Mouse (Mus musculus) heart, postnatal 0 days (tissue): ENCODE results near the gene Fam129c. TPM values are rescaled to one million over a fixed set of nuclear protein-coding genes. Genes with fewer than 3 reads are reported as not detected.

Experiments
- ATAC-seq: fragments of 200-750 bp; cut with Nextera tagmentation; 2 replicates; pipeline ENCODE4 v1.8.0; 2017; ENCODE audit warnings: low read depth, moderate number of reproducible peaks, moderate library complexity; ENCODE audit not compliant: insufficient read depth
- DNase-seq: peaks from one replicate; pipeline ENCODE4 v3.0.0-alpha.2; 2016; ENCODE audit warnings: low spot score
- H3K27ac ChIP-seq: fragments of 300-500 bp; sonication (generic); 2 replicates; pipeline ENCODE4 v1.5.1; 2014; ENCODE audit warnings: low read depth, mild to moderate bottlenecking
- H3K27me3 ChIP-seq: fragments of 300-500 bp; sonication (generic); 2 replicates; pipeline ENCODE4 v1.6.1; 2014; ENCODE audit warnings: low read length, mixed read lengths; ENCODE audit not compliant: control insufficient read depth, insufficient read depth
- H3K36me3 ChIP-seq: fragments of 300-500 bp; sonication (generic); replicated peaks from 2 replicates; pipeline ENCODE4 v1.6.1; 2014; ENCODE audit warnings: low read length, mixed read lengths; ENCODE audit not compliant: control insufficient read depth, insufficient read depth
- H3K4me1 ChIP-seq: fragments of 300-500 bp; sonication (generic); 2 replicates; pipeline ENCODE4 v1.6.1; 2014; ENCODE audit warnings: antibody characterized with exemption; ENCODE audit not compliant: control insufficient read depth, insufficient read depth
- H3K4me2 ChIP-seq: fragments of 300-500 bp; sonication (generic); 2 replicates; pipeline ENCODE4 v1.6.1; 2014; ENCODE audit warnings: low read depth, mild to moderate bottlenecking, low read length, moderate library complexity
- H3K4me3 ChIP-seq: fragments of 300-500 bp; sonication (generic); 2 replicates; pipeline ENCODE4 v1.5.1; 2014; ENCODE audit warnings: low read depth, low read length
- H3K9ac ChIP-seq: fragments of 300-500 bp; sonication (generic); replicated peaks from 2 replicates; pipeline ENCODE4 v1.6.1; 2014; ENCODE audit warnings: low read depth, low read length, mixed read lengths
- H3K9me3 ChIP-seq: fragments of 300-500 bp; sonication (generic); replicated peaks from 2 replicates; pipeline ENCODE4 v1.6.1; 2016; ENCODE audit warnings: low read length; ENCODE audit not compliant: control insufficient read depth
- CTCF ChIP-seq: IDR thresholded peaks from 2 replicates; pipeline ENCODE4 v1.5.1; 2016; ENCODE audit warnings: antibody characterized with exemption, control low read depth, low read depth
- EP300 ChIP-seq: IDR thresholded peaks from 2 replicates; pipeline ENCODE4 v1.6.1; 2016; ENCODE audit warnings: antibody characterized with exemption, low read depth
- WGBS: fragments of 180-500 bp; shearing (Covaris S2); extraction: QIAGEN DNeasy Blood & Tissue Kit; methylation state at CpG from one replicate; pipeline ENCODE4 v1.1.7; 2014; 5-methylcytosine and 5-hydroxymethylcytosine counted together
- polyA plus RNA-seq: library from polyadenylated mRNA; unstranded; fragments of >200 nt; fragmentation: Nextera tagmentation; extraction: Ambion mirVana; gene quantifications from 2 replicates; pipeline ENCODE4 v1.2.1, GENCODE M21; 2015
- total RNA-seq: library from RNA; depleted of rRNA; stranded (reverse); fragments of >200 nt; gene quantifications from 2 replicates; pipeline ENCODE4 v1.2.3, GENCODE M21; 2014; ENCODE audit warnings: low replicate concordance

Fam129c gene
- total and polyA plus RNA-seq, 2 experiments from 2014 or later: 0.59 to 12.6 TPM

- DNase-seq (no peak), ATAC-seq (no peak)
- no peak overlapping the region for H3K27ac ChIP-seq
- peaks cover 43% of the 10 kb centered on the region for H3K27me3 ChIP-seq
- 61% methylated on average over 2 of the region's 2 CpGs for WGBS
- H3K4me3 ChIP-seq: no peak overlapping the region
- H3K36me3 ChIP-seq: no peaks in the 10 kb centered on the region
- peaks cover 22% of the 10 kb centered on the region for H3K4me1 ChIP-seq
- no peaks in the 10 kb centered on the region for H3K9me3 ChIP-seq
- H3K4me2 ChIP-seq: no peak overlapping the region
- H3K9ac ChIP-seq: no peak overlapping the region
- TF ChIP-seq EP300 (no peak), CTCF (no peak)
Observed at GRCm38 (mm10) chr8:71631897-71632296, 34.4 kb downstream of the Fam129c start.

GRCm38 (mm10) chr8:71633164-71633563, 35.7 kb downstream of the Fam129c start:
- TF ChIP-seq CTCF: peak; percentile 40
- TF ChIP-seq EP300: no peak

GRCm38 (mm10) chr8:71633981-71634667, 36.7 kb downstream of the Fam129c start:
- no peaks in the 10 kb centered on the region for H3K36me3 ChIP-seq
- peak overlapping the region; percentile 19 for H3K4me2 ChIP-seq
- H3K9ac ChIP-seq: no peak overlapping the region
- WGBS: 4% methylated on average over 26 of the region's 26 CpGs
- H3K9me3 ChIP-seq: no peaks in the 10 kb centered on the region
- TF ChIP-seq CTCF: no peak
- TF ChIP-seq EP300: no peak
- peaks cover 14% of the 10 kb centered on the region for H3K4me1 ChIP-seq
- no peak overlapping the region for H3K27ac ChIP-seq
- H3K4me3 ChIP-seq: no peak overlapping the region
- ATAC-seq (no peak), DNase-seq (no peak)
- peaks cover 43% of the 10 kb centered on the region for H3K27me3 ChIP-seq

More at GRCm38 (mm10) chr8:71633164-71633563, 35.7 kb downstream of the Fam129c start:
- Histone ChIP-seq H3K9me3 (no peaks in the 10 kb centered on the region), H3K27me3 (peaks cover 43% of the 10 kb centered on the region), H3K4me1 (peaks cover 22% of the 10 kb centered on the region), H3K4me3 (no peak overlapping the region), H3K27ac (no peak overlapping the region), H3K9ac (no peak overlapping the region), H3K36me3 (no peaks in the 10 kb centered on the region), H3K4me2 (no peak overlapping the region; the same call in 1 of the 2 replicates)
- ATAC-seq (no peak), DNase-seq (no peak)
- WGBS: 16% methylated on average over 19 of the region's 22 CpGs

- H3K4me1 ChIP-seq: peaks cover 6% of the 10 kb centered on the region; the same call in 1 of the 2 replicates
- no peaks in the 10 kb centered on the region for H3K9me3 ChIP-seq
- H3K36me3 ChIP-seq: no peaks in the 10 kb centered on the region
- DNase-seq (no peak), ATAC-seq (no peak)
- peaks cover 27% of the 10 kb centered on the region for H3K27me3 ChIP-seq
- H3K4me3 ChIP-seq: no peak overlapping the region
- no peak overlapping the region for H3K27ac ChIP-seq
- WGBS: 53% methylated on average over 8 of the region's 8 CpGs
- H3K4me2 ChIP-seq: no peak overlapping the region
- TF ChIP-seq EP300: no peak
- TF ChIP-seq CTCF: no peak
- H3K9ac ChIP-seq: no peak overlapping the region
Observed at GRCm38 (mm10) chr8:71637149-71638095, 40.0 kb downstream of the Fam129c start.

GRCm38 (mm10) chr8:71638321-71638720, 40.9 kb downstream of the Fam129c start:
- Histone ChIP-seq H3K4me2 (no peak overlapping the region), H3K4me3 (no peak overlapping the region), H3K27me3 (peaks cover 18% of the 10 kb centered on the region), H3K36me3 (no peaks in the 10 kb centered on the region), H3K27ac (no peak overlapping the region), H3K9me3 (no peaks in the 10 kb centered on the region), H3K9ac (no peak overlapping the region), H3K4me1 (peaks cover 6% of the 10 kb centered on the region; the same call in 1 of the 2 replicates)
- 72% methylated on average over 6 of the region's 6 CpGs for WGBS
- ATAC-seq (no peak), DNase-seq (no peak)
- TF ChIP-seq EP300 (no peak), CTCF (no peak)
